Mouse (Mus musculus) olfactory bulb, adult 2 months (tissue): ENCODE data around the gene Spem2.

Experiments
- CTCF ChIP-seq: fragments of 200-500 bp; IDR thresholded peaks from 2 replicates; pipeline ENCODE4 v1.5.1; 2012; ENCODE audit warnings: low read depth, mild to moderate bottlenecking, low read length, moderate library complexity; ENCODE audit not compliant: insufficient read depth
- POLR2A ChIP-seq: fragments of 200-500 bp; IDR thresholded peaks from 2 replicates; pipeline ENCODE4 v1.6.1; 2012; ENCODE audit warnings: mild to moderate bottlenecking, low read depth, low read length, moderate library complexity; ENCODE audit not compliant: insufficient read depth

DNA sequence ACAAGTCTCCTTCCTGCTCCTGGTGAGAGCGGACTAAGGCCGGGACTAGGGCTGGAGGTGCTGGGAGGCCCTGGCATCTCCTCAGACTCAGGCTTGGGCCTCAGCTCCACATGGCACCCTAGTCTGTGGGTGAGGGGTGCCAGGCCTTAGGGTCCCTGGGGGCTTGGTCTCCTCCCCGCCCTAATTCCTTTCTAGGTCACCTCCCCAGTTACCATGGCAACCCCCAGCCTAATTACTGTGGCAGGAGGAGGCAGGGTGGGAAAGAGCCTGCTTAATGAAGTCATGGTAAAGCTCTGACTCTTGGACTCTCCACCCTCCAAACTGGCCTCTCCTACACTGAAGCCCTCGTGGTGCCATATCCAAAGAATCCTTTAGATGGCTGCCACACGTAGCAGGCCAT lies 10.6 kb upstream of the Spem2 start:
- TF ChIP-seq CTCF (no peak), POLR2A (no peak)
